ENCODE assay signal across 8 mouse cellular contexts in the genomic region with DNA sequence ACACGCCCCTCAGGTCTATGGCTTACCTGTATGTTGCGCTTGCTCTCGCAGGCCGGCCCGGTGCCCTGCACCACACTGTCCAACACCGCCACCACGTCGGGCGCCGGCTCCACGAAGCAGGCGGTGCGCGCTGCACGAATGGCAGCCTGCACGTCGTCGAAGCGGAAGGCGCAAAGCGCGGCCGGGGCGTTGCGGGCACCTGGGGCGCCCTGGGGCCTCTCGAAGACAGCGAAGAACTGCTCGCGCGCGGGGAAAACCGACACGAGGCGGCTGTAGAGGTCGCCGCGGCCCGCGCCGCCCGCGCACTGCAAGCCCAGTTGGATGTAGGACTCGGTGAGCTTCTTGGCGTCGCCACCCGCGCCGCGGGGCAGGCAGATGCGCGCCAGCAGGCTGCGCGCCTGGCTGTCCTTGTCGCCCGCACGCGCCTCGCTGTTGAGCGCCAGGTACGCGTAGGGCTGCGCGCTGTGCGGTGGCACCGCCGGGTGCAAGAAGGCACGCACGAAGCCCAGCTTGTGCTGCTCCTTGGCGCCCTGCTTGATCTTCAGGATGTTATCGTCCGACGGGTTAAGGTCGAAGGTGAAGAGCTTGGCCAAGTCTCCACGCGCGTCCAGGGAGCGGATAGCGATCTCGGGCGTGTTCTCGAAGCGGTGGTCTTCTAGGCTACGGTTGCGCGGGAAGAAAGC. TPM values are rescaled to one million over a fixed set of nuclear protein-coding genes. Genes with fewer than 3 reads are reported as not detected.
DNase-seq lines count a peak whose midpoint lies in the region; ATAC-seq and TF ChIP-seq lines count a peak whose summit lies in the region.

No protein-coding gene starts in this region.

- peak overlapping the region; percentile 94 for H3K27ac ChIP-seq in kidney, postnatal 0 days
- peak overlapping the region; percentile 39; the same call in 1 of the 2 replicates for H3K27ac ChIP-seq in forebrain, embryonic 14.5 days (ENCODE audit: low read depth, low read length)
- H3K27ac ChIP-seq in liver, embryonic 12.5 days = 0 out of 2 replicates have a peak overlapping the region, but pooled peaks have one; percentile 71

- H3K36me3 ChIP-seq in kidney, postnatal 0 days (ENCODE audit: insufficient read depth, low read length) = no peaks in the 10 kb centered on the region
- H3K36me3 ChIP-seq in forebrain, embryonic 14.5 days (ENCODE audit: control insufficient read depth, insufficient read depth, low read length) = no peaks in the 10 kb centered on the region
- no peaks in the 10 kb centered on the region for H3K36me3 ChIP-seq in liver, embryonic 12.5 days

- intact Hi-C loops in left cerebral cortex, postnatal 14 days (cut with DNase I) = loop anchor here (5.0 kb wide), 1 partner anchor 141 kb away; a partner anchor contains a TSS

- H3K27me3 ChIP-seq in kidney, postnatal 0 days (ENCODE audit: insufficient read depth, low read length) = no peaks in the 10 kb centered on the region; the same call in 1 of the 2 replicates
- H3K27me3 ChIP-seq in forebrain, embryonic 14.5 days (replicated peaks; ENCODE audit: control insufficient read depth, insufficient read depth, low read length) = peaks cover 30% of the 10 kb centered on the region
- peaks cover 61% of the 10 kb centered on the region for H3K27me3 ChIP-seq in liver, embryonic 12.5 days (replicated peaks)

- peaks cover 37% of the 10 kb centered on the region for H3K4me1 ChIP-seq in kidney, postnatal 0 days (replicated peaks; ENCODE audit: insufficient read depth, low read length)
- peaks cover 5% of the 10 kb centered on the region; the same call in 1 of the 2 replicates for H3K4me1 ChIP-seq in forebrain, embryonic 14.5 days (ENCODE audit: control insufficient read depth, insufficient read depth, low read length)
- peaks cover 59% of the 10 kb centered on the region for H3K4me1 ChIP-seq in liver, embryonic 12.5 days

- TF ChIP-seq CTCF in kidney, postnatal 0 days (IDR thresholded peaks at IDR 0.05; ENCODE audit: low read depth) = no peak

- H3K9ac ChIP-seq in kidney, postnatal 0 days (ENCODE audit: low read depth, low read length) = peak overlapping the region; percentile 83
- H3K9ac ChIP-seq in forebrain, embryonic 14.5 days (ENCODE audit: low read length) = peak overlapping the region; percentile 60
- H3K9ac ChIP-seq in liver, embryonic 12.5 days = peak overlapping the region; percentile 59

- 1% methylated on average over 86 of the region's 86 CpGs for WGBS in kidney, postnatal 0 days
- 3% methylated on average over 74 of the region's 86 CpGs for WGBS in forebrain, embryonic 14.5 days
- 1% methylated on average over 86 of the region's 86 CpGs for WGBS in liver, embryonic 12.5 days (ENCODE audit: insufficient replicate concordance)

- no peak for DNase-seq in kidney, postnatal 0 days (ENCODE audit: low spot score)
- DNase-seq in kidney, adult 11 months = no peak
- peak; percentile 44 for DNase-seq in adrenal gland, adult 8-10 months
- peak; percentile 46 for DNase-seq in forebrain, embryonic 14.5 days (ENCODE audit: low spot score)
- peak; percentile 50 for DNase-seq in right cerebral cortex, postnatal 4 days
- no peak for DNase-seq in frontal cortex, postnatal 25 days (ENCODE audit: low spot score in 2 of 2)
- DNase-seq in left cerebral cortex, postnatal 14 days (ENCODE audit: low spot score in 2 of 2) = no peak

- peak overlapping the region; percentile 70 for H3K4me3 ChIP-seq in kidney, postnatal 0 days (replicated peaks; ENCODE audit: low read depth, low read length)
- peak overlapping the region; percentile 53 for H3K4me3 ChIP-seq in forebrain, embryonic 14.5 days (ENCODE audit: low read depth, low read length)
- peak overlapping the region; percentile 58 for H3K4me3 ChIP-seq in liver, embryonic 12.5 days

- ATAC-seq in kidney, postnatal 0 days (replicated peaks; ENCODE audit: low FRiP score, low read depth) = no peak
- ATAC-seq in forebrain, embryonic 14.5 days = peak; percentile 18; the same call in 1 of the 2 replicates
- ATAC-seq in liver, embryonic 12.5 days = no peak

- peak overlapping the region; percentile 82 for H3K4me2 ChIP-seq in kidney, postnatal 0 days (ENCODE audit: low read length)
- peak overlapping the region; percentile 84 for H3K4me2 ChIP-seq in forebrain, embryonic 14.5 days (ENCODE audit: low read length)
- peak overlapping the region; percentile 87 for H3K4me2 ChIP-seq in liver, embryonic 12.5 days

- no peaks in the 10 kb centered on the region for H3K9me3 ChIP-seq in kidney, postnatal 0 days (replicated peaks; ENCODE audit: low read length)
- no peaks in the 10 kb centered on the region for H3K9me3 ChIP-seq in forebrain, embryonic 14.5 days (replicated peaks; ENCODE audit: control insufficient read depth, low read length)
- no peaks in the 10 kb centered on the region for H3K9me3 ChIP-seq in liver, embryonic 12.5 days (replicated peaks)

RNA-seq across cellular contexts. Expression of a gene that starts 1.2 kb away (rescaled TPM):
- 42.3 and 42.4 TPM in 2 replicates for polyA plus RNA-seq in kidney, postnatal 0 days (2015; fragmentation: Nextera tagmentation; extraction: Ambion mirVana)
- total RNA-seq in adrenal gland, adult 8-10 months (2022) = 100 to 1,000 TPM; 176 to 243 (median 208) TPM
- polyA plus RNA-seq in forebrain, embryonic 14.5 days (2014; fragmentation: Nextera tagmentation; extraction: Ambion mirVana) = 15.3 and 19.6 TPM in 2 replicates
- polyA plus RNA-seq in liver, embryonic 12.5 days (2016; fragmentation: Nextera tagmentation; extraction: Ambion mirVana) = 16.2 TPM in 2 replicates
- total RNA-seq in left cerebral cortex, postnatal 14 days (2021) = 100 to 1,000 TPM; 156 to 174 TPM

RNA-seq across cellular contexts. Expression of a gene that starts 48.9 kb away (rescaled TPM):
- not detected in 2 replicates for polyA plus RNA-seq in kidney, postnatal 0 days (2015; fragmentation: Nextera tagmentation; extraction: Ambion mirVana)
- under 1 TPM in 1 of 4 experiments, not detected in 3; 0.40 TPM for total RNA-seq in adrenal gland, adult 8-10 months (2022)
- not detected in 2 replicates for polyA plus RNA-seq in forebrain, embryonic 14.5 days (2014; fragmentation: Nextera tagmentation; extraction: Ambion mirVana)
- not detected in 2 replicates for polyA plus RNA-seq in liver, embryonic 12.5 days (2016; fragmentation: Nextera tagmentation; extraction: Ambion mirVana)
- total RNA-seq in left cerebral cortex, postnatal 14 days (2021) = not detected

Comparison
In these comparisons a context has a peak if more than half of its experiments do, and no peak if none do; other contexts are left out.
1. DNase-seq: peak in adrenal gland, adult 8-10 months (single experiment), forebrain, embryonic 14.5 days (single experiment) and right cerebral cortex, postnatal 4 days (single experiment); none in kidney, postnatal 0 days (single experiment), kidney, adult 11 months (single experiment), frontal cortex, postnatal 25 days (0 of 2) and left cerebral cortex, postnatal 14 days (0 of 2).
2. H3K27ac ChIP-seq: peak in every context shown above with its lines; median percentile 94 in kidney, postnatal 0 days; 71 in liver, embryonic 12.5 days; 39 in forebrain, embryonic 14.5 days.
3. Peak in every context shown above with its lines, with median percentiles within 50 percentile points of each other: H3K4me2 ChIP-seq, H3K4me3 ChIP-seq and H3K9ac ChIP-seq.